Mouse (Mus musculus) cerebellum, postnatal 10 days (tissue): ENCODE results near the gene Rpl36-ps4.

Source experiments
- DNase-seq, 2 experiments: peaks; one replicate each; pipeline ENCODE4 v3.0.0; 2021; ENCODE audit warnings: mixed read lengths in 2 of 2

The Rpl36-ps4 gene

DNA sequence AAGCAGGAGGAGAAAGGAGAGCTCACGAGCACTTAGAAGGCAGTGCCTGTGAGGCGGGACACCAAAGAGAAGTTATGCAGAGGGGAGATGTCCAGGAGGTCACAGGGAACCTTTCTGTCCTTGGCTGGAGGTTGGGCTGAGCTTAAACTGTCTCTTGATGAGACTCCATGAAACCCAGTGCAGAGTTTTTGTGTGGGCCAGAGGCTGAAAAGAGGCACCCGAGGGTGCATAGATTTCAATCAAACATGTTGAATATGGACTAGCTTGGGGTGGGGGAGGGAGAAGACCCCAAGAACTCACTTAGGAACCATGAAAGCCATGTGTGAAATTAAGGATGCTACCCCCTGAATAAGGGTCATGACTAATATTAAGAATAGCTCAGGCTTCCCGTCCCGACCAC, at the start of gene Rpl36-ps4:
TSS of gene Rpl36-ps4 (plus strand) at position 301 of the 400 bp plus-strand sequence.
- DNase-seq: no peak

DNA sequence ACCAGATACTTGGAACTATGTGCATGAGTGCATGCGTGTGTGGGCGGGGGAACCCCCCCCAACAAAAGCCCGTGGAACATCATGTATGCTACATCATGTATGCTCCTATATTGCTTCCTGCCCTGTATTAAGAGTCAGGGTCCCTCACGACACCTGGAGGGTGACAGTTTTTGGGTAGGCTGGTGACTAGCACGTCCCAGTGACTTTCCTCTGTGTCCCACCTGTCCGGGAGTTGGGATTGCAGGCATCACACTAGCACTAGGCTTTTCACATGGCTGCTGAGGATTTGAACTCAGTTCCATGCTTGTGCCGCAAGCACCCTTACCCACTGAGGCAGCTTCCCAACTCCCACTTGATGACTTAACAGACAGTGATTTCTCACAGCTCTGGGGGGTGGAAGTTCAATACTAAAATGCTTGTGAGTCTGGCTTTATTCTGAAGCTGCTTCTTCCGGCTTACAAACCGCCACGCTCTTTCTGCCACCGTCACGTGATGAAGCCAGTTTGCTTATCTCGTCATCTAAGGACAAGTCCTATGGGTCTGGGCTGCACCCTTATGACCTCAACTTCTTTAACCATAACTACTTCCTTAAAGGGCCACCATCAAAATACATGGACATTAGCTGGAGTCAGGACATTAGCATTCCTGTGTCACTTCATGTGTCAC, 49.2 kb upstream of the Rpl36-ps4 start:
- DNase-seq: no peak

DNA sequence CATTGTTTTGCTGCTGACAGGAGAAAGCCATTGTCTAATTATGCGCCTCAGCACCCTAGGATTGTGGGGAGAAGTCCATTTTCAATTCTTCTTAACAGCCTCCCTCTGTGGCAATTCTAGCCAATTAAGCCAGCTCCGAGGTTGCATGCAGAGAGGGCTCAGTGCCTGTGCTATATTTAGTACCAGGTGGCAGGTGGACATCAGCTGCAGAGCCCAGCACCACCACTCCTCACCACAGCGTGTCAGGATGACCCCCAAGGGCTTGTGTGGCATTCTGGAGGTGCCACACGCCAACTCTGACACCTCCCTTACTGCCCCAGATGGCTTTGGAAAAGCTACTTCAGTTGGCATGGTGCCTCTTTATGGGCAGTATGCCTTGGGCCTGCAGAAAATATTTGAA, 48.5 kb upstream of the Rpl36-ps4 start:
- peak; percentile 90 to 91 for DNase-seq

DNA sequence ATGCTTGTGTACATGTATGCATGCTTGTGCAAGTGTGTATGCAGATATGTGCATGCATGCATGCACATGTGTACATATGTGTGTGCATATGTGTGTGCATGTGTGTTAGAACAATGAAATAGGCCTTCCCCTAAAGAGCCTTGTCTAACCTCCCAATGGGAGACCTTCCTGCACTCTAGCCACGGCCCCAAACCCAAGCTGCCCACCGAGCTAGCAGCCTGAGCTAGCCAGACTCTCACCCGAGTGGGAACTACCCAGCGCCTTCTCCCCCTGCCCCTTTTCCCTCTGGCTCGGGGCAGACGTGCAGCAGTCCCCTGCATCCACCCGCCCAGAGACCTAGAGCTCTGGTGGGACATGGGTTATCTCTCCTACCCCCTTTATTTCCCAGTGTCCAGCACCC, 47.3 kb upstream of the Rpl36-ps4 start:
- no peak for DNase-seq

GRCm38 (mm10) chr17:87873943-87874342, 46.8 kb upstream of the Rpl36-ps4 start:
- no peak for DNase-seq

GRCm38 (mm10) chr17:87875346-87875920, 45.3 kb upstream of the Rpl36-ps4 start:
- no peak for DNase-seq

GRCm38 (mm10) chr17:87876295-87877000, 44.3 kb upstream of the Rpl36-ps4 start:
- DNase-seq: no peak

GRCm38 (mm10) chr17:87877207-87878073, 43.3 kb upstream of the Rpl36-ps4 start:
- peak; percentile 70 for DNase-seq

GRCm38 (mm10) chr17:87878556-87879483, 42.0 kb upstream of the Rpl36-ps4 start:
- DNase-seq: no peak

DNA sequence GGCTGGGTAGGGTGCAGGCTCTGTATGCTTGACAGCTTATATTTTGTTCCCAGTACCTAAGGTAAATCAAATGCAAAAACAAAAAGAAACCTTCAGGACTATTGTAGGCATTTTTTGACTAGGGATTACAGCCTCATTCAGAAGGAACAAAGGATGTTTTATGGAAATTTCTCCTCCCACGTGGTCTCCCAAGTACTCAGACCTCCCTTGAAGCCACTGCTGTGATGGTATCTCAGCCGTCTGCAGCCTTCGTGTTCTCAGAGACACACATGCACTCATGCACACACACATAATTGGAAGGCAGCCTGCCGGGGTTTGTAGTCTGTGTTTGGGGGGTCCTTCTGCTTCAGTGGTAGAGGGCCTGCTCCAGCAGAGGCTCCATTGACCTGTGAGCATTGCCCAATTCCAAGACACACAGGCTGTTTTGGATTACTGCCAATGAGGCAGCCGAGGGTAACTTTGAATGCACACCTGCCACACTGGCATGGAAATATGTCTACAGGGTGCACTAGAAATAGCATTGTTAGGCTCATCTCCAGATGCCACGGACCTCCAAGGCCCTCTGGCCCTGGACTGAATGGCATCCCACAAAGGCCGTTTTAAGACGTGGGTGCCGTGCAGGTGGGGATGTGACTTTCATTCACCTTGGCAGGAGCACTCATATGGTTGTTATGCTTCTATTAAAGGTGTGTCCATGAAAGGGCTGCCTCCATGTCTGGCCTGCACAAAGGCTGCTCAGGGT, 41.1 kb upstream of the Rpl36-ps4 start:
- peak; percentile 38 to 49 for DNase-seq

DNA sequence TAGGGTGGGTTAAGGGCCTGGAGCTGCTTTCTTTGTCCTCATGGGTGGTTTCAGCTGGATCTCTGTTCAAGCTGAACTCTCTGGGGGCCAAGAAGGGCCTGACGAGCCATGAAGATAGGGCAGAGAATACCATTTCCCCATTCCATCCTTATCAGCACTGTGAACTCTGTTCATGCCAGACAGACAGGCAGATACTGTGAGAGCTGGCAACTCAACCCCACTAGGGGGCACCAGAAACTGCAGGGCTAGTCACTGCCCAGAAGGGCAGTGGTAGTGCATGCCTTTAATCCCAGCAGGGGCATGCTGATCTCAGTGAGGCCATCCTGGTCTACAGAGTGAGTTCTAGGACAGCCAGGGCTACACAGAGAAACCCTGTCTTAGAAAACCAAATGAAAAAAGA, 38.2 kb upstream of the Rpl36-ps4 start:
- DNase-seq: peak; percentile 74 to 75

- DNase-seq: no peak
These were observed 23.6 kb upstream of the Rpl36-ps4 start for GRCm38 (mm10) chr17:87897175-87897574.

GRCm38 (mm10) chr17:87900677-87901076, 20.1 kb upstream of the Rpl36-ps4 start:
- no peak for DNase-seq

DNA sequence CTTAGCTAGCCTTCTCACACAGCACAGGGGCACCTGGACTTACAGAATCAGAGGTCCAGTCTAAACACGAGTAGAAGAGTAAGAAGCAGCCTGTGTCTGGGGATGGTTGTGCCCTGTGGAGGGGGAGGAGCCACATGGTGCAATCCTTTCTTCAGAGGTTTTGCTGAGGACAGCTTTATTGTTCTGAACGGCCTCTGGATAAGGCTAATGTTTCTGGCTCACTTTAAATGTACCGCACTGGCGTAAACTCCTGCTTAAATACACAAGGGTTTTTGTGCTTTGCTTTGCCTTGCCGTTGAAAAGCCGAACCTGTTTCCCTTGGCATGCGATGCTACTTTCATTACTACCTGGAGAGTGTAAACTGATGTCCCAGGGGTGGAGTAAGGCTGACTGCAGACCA, 19.6 kb upstream of the Rpl36-ps4 start:
- no peak for DNase-seq

GRCm38 (mm10) chr17:87903213-87903612, 17.6 kb upstream of the Rpl36-ps4 start:
- peak in 1 of 2 experiments; percentile 15 for DNase-seq

DNA sequence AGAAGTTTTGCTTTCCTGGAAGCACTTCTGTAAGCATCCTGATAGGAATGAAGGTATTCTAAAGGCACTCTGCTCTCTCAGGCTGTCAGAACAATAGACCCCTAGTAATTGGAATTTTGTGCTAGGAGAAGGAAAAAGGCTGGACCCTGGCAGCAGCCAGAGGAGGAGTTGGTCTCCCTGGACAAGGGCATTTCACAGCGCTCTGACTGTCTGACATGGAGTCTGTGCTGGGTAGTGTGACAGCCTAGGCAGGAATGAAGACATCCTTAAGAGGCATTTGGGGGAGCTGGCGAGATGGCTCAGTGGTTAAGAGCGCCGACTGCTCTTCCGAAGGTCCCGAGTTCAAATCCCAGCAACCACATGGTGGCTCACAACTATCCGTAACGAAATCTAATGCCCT, 17.1 kb upstream of the Rpl36-ps4 start:
- no peak for DNase-seq

DNA sequence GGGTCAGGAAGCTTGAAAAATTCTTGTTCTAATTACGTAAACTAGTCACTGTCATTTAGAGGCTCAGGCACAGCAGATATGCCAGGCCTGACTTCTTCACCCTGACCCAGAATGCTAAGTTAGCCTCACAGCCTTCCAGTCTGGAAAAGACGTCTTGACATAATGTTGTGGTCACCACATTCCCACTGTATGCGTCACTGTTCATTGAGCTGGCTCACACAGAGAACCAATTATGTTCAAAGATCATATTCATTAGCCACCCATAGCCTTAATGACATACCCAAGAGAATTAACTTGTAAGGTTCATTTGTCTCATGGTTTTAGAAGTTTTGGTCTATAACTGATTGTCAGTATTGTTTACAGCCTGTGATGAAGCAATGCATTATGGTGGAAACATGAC, 5.4 kb upstream of the Rpl36-ps4 start:
- DNase-seq: no peak

DNA sequence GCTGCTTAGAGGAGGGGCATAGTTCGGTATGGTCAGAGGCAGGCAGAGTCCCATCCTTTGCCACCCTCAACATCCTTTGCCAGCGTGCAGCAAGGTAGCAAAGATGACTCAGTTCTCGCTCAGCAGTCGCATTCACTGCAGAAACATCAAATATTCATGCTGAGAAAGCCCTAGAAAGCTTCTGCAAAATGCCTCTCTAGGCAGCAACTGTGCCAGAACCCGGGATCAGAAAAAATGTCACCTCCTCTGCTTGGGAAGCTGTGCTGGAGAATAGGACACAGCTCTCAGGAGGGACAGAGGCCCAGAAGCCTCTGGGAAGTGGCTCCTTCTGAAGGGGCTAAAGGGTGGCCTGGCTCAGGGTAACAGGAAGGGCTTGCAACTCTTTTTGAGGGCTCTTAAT, 2.7 kb upstream of the Rpl36-ps4 start:
- DNase-seq: no peak

GRCm38 (mm10) chr17:87934326-87934725, 13.5 kb downstream of the Rpl36-ps4 start:
- DNase-seq: no peak

DNA sequence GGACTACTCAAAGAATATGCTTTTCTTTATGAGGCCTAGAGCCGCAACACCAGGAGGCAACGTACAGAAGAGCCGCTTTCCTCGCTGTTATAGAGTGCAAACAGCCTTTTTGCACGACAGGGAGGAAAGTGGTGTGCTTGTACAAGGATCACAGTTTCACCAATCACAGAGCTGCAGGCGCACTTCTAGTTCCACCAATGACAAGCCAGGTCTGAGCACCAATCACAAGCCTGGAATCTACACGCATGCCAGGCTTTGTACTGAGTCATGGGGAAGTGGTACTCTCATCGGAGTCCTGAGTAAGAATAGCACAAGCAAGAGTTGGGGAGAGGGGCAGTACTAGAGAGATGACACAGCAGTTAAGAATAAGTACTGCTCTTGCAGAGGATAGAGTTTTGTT, 14.0 kb downstream of the Rpl36-ps4 start:
- DNase-seq: no peak

GRCm38 (mm10) chr17:87936156-87936555, 15.4 kb downstream of the Rpl36-ps4 start:
- DNase-seq: no peak
